Mouse (Mus musculus): ENCODE measurements around the gene Galk1. TPM values are rescaled to one million over a fixed set of nuclear protein-coding genes. Genes with fewer than 3 reads are reported as not detected.

The Galk1 gene
- polyA plus RNA-seq, 1 experiment from 2014 or later, result 7.6 TPM

GRCm38 (mm10) chr11:115997047-115997446 is 15.5 kb downstream of the Galk1 start:
- no peak overlapping the region for H3K27ac ChIP-seq
- no peak overlapping the region for H3K4me3 ChIP-seq (ENCODE audit: inconsistent target)
- WGBS (ENCODE audit: missing documents), result 88% methylated on average over 4 of the region's 4 CpGs
- H3K79me2 ChIP-seq (ENCODE audit: inconsistent target), result no peaks in the 10 kb centered on the region
- H3K36me3 ChIP-seq (ENCODE audit: inconsistent target), result no peaks in the 10 kb centered on the region

- no peak overlapping the region for H3K27ac ChIP-seq
- 96% methylated on average over 3 of the region's 3 CpGs for WGBS (ENCODE audit: missing documents)
Measured at GRCm38 (mm10) chr11:115995256-115995655, 17.3 kb downstream of the Galk1 start.

GRCm38 (mm10) chr11:115992098-115992497 is 20.4 kb downstream of the Galk1 start:
- Histone ChIP-seq H3K27ac (no peak overlapping the region), H3K79me2 (ENCODE audit: inconsistent target) (no peaks in the 10 kb centered on the region), H3K36me3 (ENCODE audit: inconsistent target) (no peaks in the 10 kb centered on the region), H3K4me3 (ENCODE audit: inconsistent target) (no peak overlapping the region)
- 81% methylated on average over 4 of the region's 4 CpGs for WGBS (ENCODE audit: missing documents)

More at GRCm38 (mm10) chr11:115995256-115995655, 17.3 kb downstream of the Galk1 start:
- H3K79me2 ChIP-seq (ENCODE audit: inconsistent target), result no peaks in the 10 kb centered on the region
- no peaks in the 10 kb centered on the region for H3K36me3 ChIP-seq (ENCODE audit: inconsistent target)
- no peak overlapping the region for H3K4me3 ChIP-seq (ENCODE audit: inconsistent target)

GRCm38 (mm10) chr11:115989686-115990085 is 22.8 kb downstream of the Galk1 start:
- Histone ChIP-seq H3K27ac (no peak overlapping the region), H3K36me3 (ENCODE audit: inconsistent target) (no peaks in the 10 kb centered on the region), H3K79me2 (ENCODE audit: inconsistent target) (no peaks in the 10 kb centered on the region), H3K4me3 (ENCODE audit: inconsistent target) (no peak overlapping the region)
- WGBS (ENCODE audit: missing documents), result 68% methylated on average over 15 of the region's 15 CpGs

GRCm38 (mm10) chr11:115983291-115983690 is 29.2 kb downstream of the Galk1 start:
- WGBS (ENCODE audit: missing documents), result 94% methylated on average over 8 of the region's 8 CpGs
- no peaks in the 10 kb centered on the region for H3K36me3 ChIP-seq (ENCODE audit: inconsistent target)
- H3K27ac ChIP-seq, result no peak overlapping the region
- no peaks in the 10 kb centered on the region for H3K79me2 ChIP-seq (ENCODE audit: inconsistent target)
- H3K4me3 ChIP-seq (ENCODE audit: inconsistent target), result no peak overlapping the region

- no peak overlapping the region for H3K4me3 ChIP-seq (ENCODE audit: inconsistent target)
- no peak overlapping the region for H3K27ac ChIP-seq
- H3K36me3 ChIP-seq (ENCODE audit: inconsistent target), result no peaks in the 10 kb centered on the region
- 98% methylated on average over 14 of the region's 15 CpGs for WGBS (ENCODE audit: missing documents)
- H3K79me2 ChIP-seq (ENCODE audit: inconsistent target), result no peaks in the 10 kb centered on the region
Measured at GRCm38 (mm10) chr11:115982472-115982871, 30.0 kb downstream of the Galk1 start.

GRCm38 (mm10) chr11:115975544-115975943 is 37.0 kb downstream of the Galk1 start:
- no peaks in the 10 kb centered on the region for H3K79me2 ChIP-seq (ENCODE audit: inconsistent target)
- 53% methylated on average over 12 of the region's 12 CpGs for WGBS (ENCODE audit: missing documents)
- no peak overlapping the region for H3K4me3 ChIP-seq (ENCODE audit: inconsistent target)
- H3K36me3 ChIP-seq (ENCODE audit: inconsistent target), result no peaks in the 10 kb centered on the region
- no peak overlapping the region for H3K27ac ChIP-seq

- no peaks in the 10 kb centered on the region for H3K79me2 ChIP-seq (ENCODE audit: inconsistent target)
- H3K27ac ChIP-seq, result no peak overlapping the region
- no peak overlapping the region for H3K4me3 ChIP-seq (ENCODE audit: inconsistent target)
- no peaks in the 10 kb centered on the region for H3K36me3 ChIP-seq (ENCODE audit: inconsistent target)
- WGBS (ENCODE audit: missing documents), result 7% methylated on average over 18 of the region's 18 CpGs
Measured at GRCm38 (mm10) chr11:115975083-115975420, 37.5 kb downstream of the Galk1 start.

- Histone ChIP-seq H3K27ac (no peak within 1 kb of the TSS), H3K4me3 (ENCODE audit: inconsistent target) (no peak within 1 kb of the TSS), H3K79me2 (ENCODE audit: inconsistent target) (no peaks in the 10 kb centered on the region), H3K36me3 (ENCODE audit: inconsistent target) (no peaks in the 10 kb centered on the region)
- WGBS (ENCODE audit: missing documents), result 12% methylated on average over 58 of the region's 58 CpGs
Measured at GRCm38 (mm10) chr11:115974309-115975082, 38.0 kb downstream of the Galk1 start, which contains the start of gene Itgb4. Gene Itgb4 (plus strand): TSS chr11:115974709.

- 96% methylated on average over 6 of the region's 6 CpGs for WGBS (ENCODE audit: missing documents)
Measured at GRCm38 (mm10) chr11:115971016-115971415, 41.5 kb downstream of the Galk1 start.

GRCm38 (mm10) chr11:115970006-115970673 is 42.4 kb downstream of the Galk1 start:
- H3K4me3 ChIP-seq (ENCODE audit: inconsistent target), result no peak overlapping the region
- no peak overlapping the region for H3K27ac ChIP-seq
- WGBS (ENCODE audit: missing documents), result 88% methylated on average over 15 of the region's 15 CpGs
- no peaks in the 10 kb centered on the region for H3K79me2 ChIP-seq (ENCODE audit: inconsistent target)
- H3K36me3 ChIP-seq (ENCODE audit: inconsistent target), result peaks cover 2% of the 10 kb centered on the region

More at GRCm38 (mm10) chr11:115971016-115971415, 41.5 kb downstream of the Galk1 start:
- no peaks in the 10 kb centered on the region for H3K79me2 ChIP-seq (ENCODE audit: inconsistent target)
- H3K36me3 ChIP-seq (ENCODE audit: inconsistent target), result no peaks in the 10 kb centered on the region
- H3K27ac ChIP-seq, result no peak overlapping the region
- H3K4me3 ChIP-seq (ENCODE audit: inconsistent target), result no peak overlapping the region

GRCm38 (mm10) chr11:115968731-115969405 is 43.7 kb downstream of the Galk1 start:
- Histone ChIP-seq H3K4me3 (ENCODE audit: inconsistent target) (no peak overlapping the region), H3K36me3 (ENCODE audit: inconsistent target) (peaks cover 14% of the 10 kb centered on the region), H3K27ac (no peak overlapping the region), H3K79me2 (ENCODE audit: inconsistent target) (no peaks in the 10 kb centered on the region)
- 58% methylated on average over 5 of the region's 5 CpGs for WGBS (ENCODE audit: missing documents)

- Histone ChIP-seq H3K27ac (no peak overlapping the region), H3K79me2 (ENCODE audit: inconsistent target) (no peaks in the 10 kb centered on the region), H3K4me3 (ENCODE audit: inconsistent target) (no peak overlapping the region), H3K36me3 (ENCODE audit: inconsistent target) (peaks cover 52% of the 10 kb centered on the region)
- 44% methylated on average over 10 of the region's 10 CpGs for WGBS (ENCODE audit: missing documents)
Measured at GRCm38 (mm10) chr11:115964977-115965604, 47.4 kb downstream of the Galk1 start.

- no peak overlapping the region for H3K4me3 ChIP-seq (ENCODE audit: inconsistent target)
- 96% methylated on average over 9 of the region's 9 CpGs for WGBS (ENCODE audit: missing documents)
- H3K79me2 ChIP-seq (ENCODE audit: inconsistent target), result no peaks in the 10 kb centered on the region
- peaks cover 62% of the 10 kb centered on the region for H3K36me3 ChIP-seq (ENCODE audit: inconsistent target)
- no peak overlapping the region for H3K27ac ChIP-seq
Measured at GRCm38 (mm10) chr11:115962651-115963412, 49.7 kb downstream of the Galk1 start.
